Mouse (Mus musculus): Measurements from ENCODE around the gene Fam53b.

DNA sequence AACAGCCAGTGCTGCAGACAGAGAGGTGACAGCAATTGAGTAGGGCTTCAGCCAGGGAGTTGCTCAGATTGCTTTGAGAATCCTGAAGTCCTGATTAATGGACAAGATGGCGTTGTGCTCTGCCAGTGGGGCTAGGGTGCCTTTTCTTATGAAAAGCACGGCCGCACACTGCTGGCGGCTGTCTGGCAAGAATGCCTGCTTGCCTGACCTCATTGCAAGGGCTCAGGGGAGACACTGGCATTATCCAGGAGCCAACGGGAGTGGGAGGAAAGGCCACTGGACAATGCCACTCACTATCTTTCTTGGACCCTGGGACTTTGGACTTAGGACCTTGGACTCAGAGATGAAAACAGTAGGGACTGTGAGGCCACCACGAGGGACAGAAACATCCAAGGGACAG, 80.2 kb downstream of the Fam53b start:
- TF ChIP-seq POLR2A (IDR thresholded peaks at IDR 0.05; ENCODE audit: extremely low read depth, insufficient read depth, low read length): no peak
- TF ChIP-seq CTCF (IDR thresholded peaks at IDR 0.05; ENCODE audit: extremely low read depth, insufficient read depth, low read length): no peak
